Mouse (Mus musculus): ENCODE data around the gene Tenm3. TPM values are rescaled to one million over a fixed set of nuclear protein-coding genes. Genes with fewer than 3 reads are reported as not detected.

Tenm3 gene
- total RNA-seq, 2 experiments from 2014 or later = not detected

- no peak for ATAC-seq (replicated peaks; ENCODE audit: poor library complexity)
Observed at GRCm38 (mm10) chr8:48671318-48671717, 172.4 kb downstream of the Tenm3 start.

- ATAC-seq (replicated peaks; ENCODE audit: poor library complexity) = no peak
Observed at GRCm38 (mm10) chr8:48670895-48671294, 172.9 kb downstream of the Tenm3 start.

DNA sequence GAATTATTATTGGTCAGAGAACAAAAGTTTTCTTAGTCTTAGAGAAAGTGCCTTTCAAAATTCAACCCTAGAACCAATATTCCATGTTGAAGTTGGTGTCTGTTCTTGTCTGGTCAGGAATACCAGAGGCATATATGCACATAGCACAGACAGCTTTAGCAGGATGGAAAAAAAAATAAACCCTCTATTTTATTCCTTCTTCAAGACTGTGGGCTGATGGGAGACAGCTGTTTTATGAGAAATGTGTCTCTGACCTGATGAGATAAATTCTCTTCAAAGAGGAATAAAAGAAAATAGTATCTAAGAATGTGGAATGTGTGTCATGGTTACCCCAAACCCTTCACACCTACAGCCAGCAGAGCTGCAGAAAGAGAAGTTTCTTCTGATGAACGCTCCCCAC lies 173.4 kb downstream of the Tenm3 start:
- no peak for ATAC-seq (replicated peaks; ENCODE audit: poor library complexity)

DNA sequence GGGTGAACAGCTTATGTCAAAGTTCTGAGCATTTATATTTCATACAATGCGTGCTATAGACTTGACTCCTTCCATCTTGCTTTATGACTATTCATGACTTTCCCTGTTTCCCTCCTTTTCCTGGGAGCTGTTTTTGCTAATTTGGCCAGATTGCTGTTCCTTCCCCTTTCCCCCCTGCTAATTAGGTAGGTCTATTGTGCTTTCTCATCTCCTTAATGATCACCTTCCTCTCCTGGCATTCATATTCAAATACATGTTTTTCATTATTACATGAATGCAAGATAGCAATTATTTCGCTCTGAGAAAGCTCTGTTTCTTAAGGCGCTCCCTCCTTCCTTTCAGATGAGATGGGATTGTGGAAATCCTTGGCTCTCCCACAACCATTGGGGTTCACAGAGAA lies 178.6 kb downstream of the Tenm3 start:
- no peak for ATAC-seq (replicated peaks; ENCODE audit: poor library complexity)

DNA sequence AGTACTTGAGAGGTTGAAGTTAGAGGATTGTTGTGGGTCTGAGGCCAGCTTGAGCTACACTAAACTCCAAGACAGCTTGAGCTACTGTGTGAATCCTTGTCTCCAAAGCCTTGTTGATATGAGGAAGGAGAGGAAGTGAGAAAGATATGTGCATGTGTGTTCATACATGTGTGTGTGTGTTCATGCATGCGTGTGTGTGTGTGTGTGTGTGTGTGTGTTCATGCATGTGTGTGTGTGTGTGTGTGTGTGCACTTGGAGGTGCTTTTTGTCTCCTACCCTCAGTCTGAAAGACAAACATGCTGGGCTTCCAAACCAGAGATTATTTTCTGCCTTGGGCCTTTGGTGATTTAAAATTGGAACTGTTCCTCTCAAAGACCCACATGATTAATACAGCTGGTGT lies 184.5 kb downstream of the Tenm3 start:
- no peak for ATAC-seq (replicated peaks; ENCODE audit: poor library complexity)

DNA sequence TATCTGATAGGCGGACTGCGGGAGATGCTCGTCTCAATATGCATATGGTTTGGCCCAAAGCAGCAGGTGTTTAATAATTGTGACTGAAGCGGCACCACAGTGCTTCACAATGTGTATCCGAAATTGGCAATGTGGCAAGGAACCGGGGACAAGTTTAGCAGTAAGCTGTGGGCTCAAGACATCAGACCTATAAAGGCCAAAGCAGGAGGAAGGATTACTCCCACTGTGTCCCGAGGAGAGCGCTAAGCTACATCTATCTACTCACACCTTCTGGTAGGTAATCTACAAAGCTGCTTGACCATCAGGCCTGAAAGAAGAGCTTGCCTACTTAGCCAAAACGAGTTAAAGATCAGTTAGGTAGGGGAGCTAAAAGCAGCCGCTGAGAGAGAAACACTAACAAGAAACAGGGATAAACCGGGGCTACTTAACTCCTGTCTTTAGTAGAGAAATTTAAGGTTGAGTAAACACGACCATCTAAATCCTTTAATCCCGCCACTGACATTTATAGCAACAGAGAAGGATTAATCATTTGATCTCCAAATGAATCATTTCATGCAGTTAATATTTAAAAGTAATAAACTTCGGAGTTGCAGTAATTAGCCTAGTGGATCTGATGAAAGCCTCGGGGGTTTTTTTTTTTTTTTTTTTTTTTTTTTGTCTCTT lies 188.2 kb downstream of the Tenm3 start:
- ATAC-seq (replicated peaks; ENCODE audit: poor library complexity) = no peak

GRCm38 (mm10) chr8:48649845-48650244 lies 193.9 kb downstream of the Tenm3 start:
- no peak for ATAC-seq (replicated peaks; ENCODE audit: poor library complexity)

- ATAC-seq (replicated peaks; ENCODE audit: poor library complexity) = no peak
Observed at GRCm38 (mm10) chr8:48649415-48649814, 194.3 kb downstream of the Tenm3 start.

GRCm38 (mm10) chr8:48646110-48646509 lies 197.6 kb downstream of the Tenm3 start:
- ATAC-seq (replicated peaks; ENCODE audit: poor library complexity) = no peak

DNA sequence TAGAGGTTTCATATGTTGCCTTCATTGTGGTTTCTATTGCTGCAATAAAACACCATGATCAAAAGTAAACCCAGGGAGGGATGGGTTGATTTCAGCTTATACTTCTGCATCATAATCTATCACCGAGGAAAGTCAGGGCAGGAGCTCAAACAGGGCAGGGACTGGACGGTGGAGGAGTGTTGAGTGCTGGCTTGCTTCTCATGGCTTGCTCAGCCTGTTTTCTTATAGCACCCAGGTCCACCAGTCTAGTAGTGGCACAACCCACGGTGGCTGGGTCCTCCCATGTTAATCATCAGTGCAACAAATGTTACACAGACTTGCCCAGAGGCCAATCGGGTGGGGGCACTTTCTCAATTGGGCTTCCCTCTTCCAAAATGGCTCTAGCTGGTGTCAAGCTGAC lies 205.6 kb downstream of the Tenm3 start:
- ATAC-seq (replicated peaks; ENCODE audit: poor library complexity) = no peak

DNA sequence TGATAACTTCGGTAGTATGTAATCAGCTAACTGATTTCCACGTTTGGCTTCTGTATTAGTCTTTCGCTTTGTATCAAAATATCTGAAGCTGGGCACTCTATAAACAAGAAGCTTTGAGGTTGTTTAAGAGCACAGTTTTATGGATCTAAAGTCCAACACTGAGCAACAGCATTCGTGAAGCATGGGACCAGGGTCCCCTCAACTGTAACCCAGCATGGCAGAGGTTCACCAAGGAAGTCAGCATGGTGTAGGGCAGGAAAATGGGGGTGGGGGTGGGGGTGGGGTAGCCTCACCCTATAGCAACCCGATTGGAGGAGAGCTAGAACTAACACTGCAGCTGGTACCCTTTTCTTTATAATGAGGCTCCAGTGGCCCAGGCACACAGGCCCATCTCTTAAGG lies 206.8 kb downstream of the Tenm3 start:
- no peak for ATAC-seq (replicated peaks; ENCODE audit: poor library complexity)

DNA sequence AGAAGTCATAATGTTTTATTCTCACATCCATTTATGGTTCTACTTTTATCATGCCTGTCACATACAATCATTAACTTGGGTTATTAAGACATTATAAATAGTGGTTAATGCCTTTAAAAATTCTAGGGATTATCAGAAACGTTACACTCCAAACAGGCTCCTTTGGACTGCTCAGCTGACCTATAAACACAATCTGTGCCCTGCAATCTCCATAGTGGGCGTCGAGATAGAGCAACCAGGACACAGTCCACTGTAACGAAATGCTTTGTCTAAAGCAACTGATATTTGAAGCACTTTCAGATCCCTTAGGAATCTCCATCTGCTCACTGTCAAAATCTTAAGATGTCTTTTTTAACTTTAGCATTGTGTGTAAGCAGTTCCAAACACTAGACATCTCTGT lies 207.9 kb downstream of the Tenm3 start:
- no peak for ATAC-seq (replicated peaks; ENCODE audit: poor library complexity)

GRCm38 (mm10) chr8:48633426-48633825 lies 210.3 kb downstream of the Tenm3 start:
- ATAC-seq (replicated peaks; ENCODE audit: poor library complexity) = no peak

DNA sequence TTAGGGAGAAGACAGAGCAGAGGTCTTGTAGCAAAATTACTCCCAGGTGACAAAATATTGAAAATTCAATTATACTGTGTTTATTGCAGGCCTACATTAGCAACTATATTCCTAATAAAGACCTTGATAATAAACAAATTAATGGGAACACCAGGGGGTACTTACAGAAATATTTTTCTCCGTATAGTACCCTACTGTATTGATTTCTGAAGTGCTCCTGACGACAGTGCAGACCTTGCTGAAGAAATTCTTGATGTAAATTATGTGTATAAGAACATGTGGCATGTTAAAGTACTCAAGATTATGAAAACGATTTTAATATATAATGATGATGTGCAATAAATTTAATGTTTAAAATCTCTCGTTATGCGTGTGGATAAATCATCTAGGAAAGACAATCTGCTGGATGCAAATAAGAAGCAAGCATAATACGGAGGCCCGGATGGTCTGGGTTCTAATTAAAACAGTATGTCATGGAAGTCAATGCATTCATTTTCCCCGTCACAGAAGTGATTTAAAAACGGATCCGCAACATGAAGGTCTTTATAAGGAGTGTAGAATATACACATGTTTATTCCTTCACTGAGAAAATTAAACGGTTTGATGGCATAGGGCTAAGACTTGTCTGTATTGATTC lies 221.1 kb downstream of the Tenm3 start:
- no peak for ATAC-seq (replicated peaks; ENCODE audit: poor library complexity)

DNA sequence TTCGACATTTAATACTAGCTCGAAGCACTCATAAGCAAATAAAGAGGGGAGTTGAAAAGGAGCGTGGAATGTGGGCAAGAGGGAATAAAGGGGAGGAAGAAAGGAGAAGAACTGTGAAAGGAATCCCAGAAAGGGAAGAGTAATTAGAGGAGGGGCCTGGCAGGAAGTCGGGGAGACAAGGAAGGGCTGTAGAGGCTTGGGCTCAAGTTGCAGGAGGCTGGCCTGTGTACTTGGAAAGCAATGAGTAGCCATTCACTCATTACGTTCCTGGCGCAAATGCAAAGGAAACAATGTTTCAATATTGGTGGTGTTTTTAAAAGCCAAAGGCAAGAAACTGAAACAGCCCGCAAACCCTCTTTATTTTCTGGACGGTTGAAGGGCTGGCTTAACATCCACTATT lies 228.7 kb downstream of the Tenm3 start:
- no peak for ATAC-seq (replicated peaks; ENCODE audit: poor library complexity)

GRCm38 (mm10) chr8:48611934-48612512 lies 231.7 kb downstream of the Tenm3 start:
- ATAC-seq (replicated peaks; ENCODE audit: poor library complexity) = no peak

DNA sequence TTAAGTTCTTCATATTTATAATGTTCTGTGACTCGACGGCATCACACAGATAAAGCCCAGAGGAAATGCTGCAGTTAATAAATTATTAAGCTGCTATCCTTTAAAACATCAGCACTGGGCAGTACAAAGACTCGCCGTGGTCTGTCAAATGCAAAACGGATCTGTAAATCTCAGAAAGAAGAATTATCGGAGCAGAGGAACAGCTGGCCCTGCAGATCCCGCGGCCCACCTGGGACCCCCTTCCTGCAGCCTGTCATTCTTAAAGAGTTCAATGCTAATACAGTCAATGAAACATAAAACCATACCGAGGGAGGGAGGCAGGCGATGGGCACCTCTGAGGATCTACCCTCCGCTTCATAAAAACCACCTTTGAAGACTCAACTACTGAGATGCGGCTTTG lies 232.6 kb downstream of the Tenm3 start:
- ATAC-seq (replicated peaks; ENCODE audit: poor library complexity) = no peak

GRCm38 (mm10) chr8:48610316-48610715 lies 233.4 kb downstream of the Tenm3 start:
- no peak for ATAC-seq (replicated peaks; ENCODE audit: poor library complexity)

DNA sequence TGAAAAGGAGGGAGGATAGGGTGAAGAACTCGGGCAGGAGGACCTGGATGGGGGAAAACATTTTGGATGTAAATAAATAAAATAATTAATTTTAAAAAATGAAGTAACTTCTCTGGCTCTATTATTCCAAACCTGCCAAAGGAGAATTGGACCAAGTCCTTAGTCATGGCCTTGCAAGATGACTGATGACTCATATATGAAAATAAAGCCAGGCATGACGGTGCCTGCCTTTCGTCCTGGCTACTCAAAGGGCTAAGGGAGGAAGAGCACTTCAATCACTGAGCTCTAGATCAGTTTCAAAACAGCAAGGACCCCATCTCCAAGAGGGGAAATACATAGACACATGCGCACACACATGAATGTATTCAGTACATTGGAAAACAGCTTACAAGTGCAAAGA lies 234.1 kb downstream of the Tenm3 start:
- no peak for ATAC-seq (replicated peaks; ENCODE audit: poor library complexity)

GRCm38 (mm10) chr8:48604190-48604897 lies 239.4 kb downstream of the Tenm3 start:
- ATAC-seq (replicated peaks; ENCODE audit: poor library complexity) = no peak

GRCm38 (mm10) chr8:48603165-48603840 lies 240.4 kb downstream of the Tenm3 start:
- ATAC-seq (replicated peaks; ENCODE audit: poor library complexity) = no peak

Data from megakaryocyte progenitor cell, adult 5-6 weeks (primary cell).